Mouse (Mus musculus) layer of hippocampus, adult 9-11 months (tissue): ENCODE data around the gene Il12b.

ENCODE experiments used
- DNase-seq: peaks from one replicate; pipeline ENCODE4 v3.0.0; 2022

Il12b gene

GRCm38 (mm10) chr11:44399763-44400162, at the start of gene Il12b:
Il12b (plus strand) TSS chr11:44400063.
- DNase-seq: no peak

GRCm38 (mm10) chr11:44354860-44355470, 44.9 kb upstream of the Il12b start:
- no peak for DNase-seq

GRCm38 (mm10) chr11:44356171-44356570, 43.7 kb upstream of the Il12b start:
- DNase-seq: no peak

GRCm38 (mm10) chr11:44364536-44364935, 35.3 kb upstream of the Il12b start:
- no peak for DNase-seq

- DNase-seq: no peak
Observed at GRCm38 (mm10) chr11:44367711-44368110, 32.2 kb upstream of the Il12b start.

- DNase-seq: no peak
Observed at GRCm38 (mm10) chr11:44372856-44373255, 27.0 kb upstream of the Il12b start.

- no peak for DNase-seq
Observed at GRCm38 (mm10) chr11:44377879-44378278, 22.0 kb upstream of the Il12b start.

GRCm38 (mm10) chr11:44380432-44381051, 19.3 kb upstream of the Il12b start:
- DNase-seq: no peak

GRCm38 (mm10) chr11:44382200-44382599, 17.7 kb upstream of the Il12b start:
- peak; percentile 42 for DNase-seq

- DNase-seq: no peak
Observed at GRCm38 (mm10) chr11:44387031-44387430, 12.8 kb upstream of the Il12b start.

GRCm38 (mm10) chr11:44389993-44390701, 9.7 kb upstream of the Il12b start:
- no peak for DNase-seq

GRCm38 (mm10) chr11:44393101-44393810, 6.6 kb upstream of the Il12b start:
- no peak for DNase-seq

- no peak for DNase-seq
Observed at GRCm38 (mm10) chr11:44395401-44395800, 4.5 kb upstream of the Il12b start.

GRCm38 (mm10) chr11:44397551-44397950, 2.3 kb upstream of the Il12b start:
- no peak for DNase-seq

GRCm38 (mm10) chr11:44398356-44398755, 1.5 kb upstream of the Il12b start:
- no peak for DNase-seq

GRCm38 (mm10) chr11:44398782-44399225, 1.1 kb upstream of the Il12b start:
- DNase-seq: peak; percentile 34

- DNase-seq: peak; percentile 33
Observed at GRCm38 (mm10) chr11:44401635-44402548, 2.0 kb downstream of the Il12b start.

- DNase-seq: no peak
Observed at GRCm38 (mm10) chr11:44405113-44405512, 5.2 kb downstream of the Il12b start.

- no peak for DNase-seq
Observed at GRCm38 (mm10) chr11:44405961-44406360, 6.1 kb downstream of the Il12b start.

- no peak for DNase-seq
Observed at GRCm38 (mm10) chr11:44406457-44406856, 6.6 kb downstream of the Il12b start.

GRCm38 (mm10) chr11:44408626-44409025, 8.8 kb downstream of the Il12b start:
- DNase-seq: no peak

- no peak for DNase-seq
Observed at GRCm38 (mm10) chr11:44410413-44410812, 10.6 kb downstream of the Il12b start.
